Mouse (Mus musculus): ENCODE data around the gene Vps8. TPM values are rescaled to one million over a fixed set of nuclear protein-coding genes. Genes with fewer than 3 reads are reported as not detected.

The Vps8 gene
- polyA plus RNA-seq, 1 experiment from 2014 or later: 14.5 TPM

GRCm38 (mm10) chr16:21445026-21445625 lies 22.2 kb downstream of the Vps8 start:
- H3K4me3 ChIP-seq: no peak overlapping the region
- no peak overlapping the region for H3K9ac ChIP-seq
- H3K27ac ChIP-seq: no peak overlapping the region
- H3K9me3 ChIP-seq: no peaks in the 10 kb centered on the region
- no peak for ATAC-seq (ENCODE audit: insufficient number of reproducible peaks, low FRiP score, low TSS enrichment, low read depth)
- peaks cover 11% of the 10 kb centered on the region; the same call in 1 of the 2 replicates for H3K36me3 ChIP-seq
- no peak overlapping the region for H3K4me2 ChIP-seq
- WGBS: 41% methylated on average over 9 of the region's 9 CpGs
- H3K4me1 ChIP-seq: peaks cover 19% of the 10 kb centered on the region
- H3K27me3 ChIP-seq: no peaks in the 10 kb centered on the region

- H3K36me3 ChIP-seq: peaks cover 8% of the 10 kb centered on the region; the same call in 1 of the 2 replicates
- ATAC-seq (ENCODE audit: insufficient number of reproducible peaks, low FRiP score, low TSS enrichment, low read depth): no peak
Measured at GRCm38 (mm10) chr16:21447447-21447846, 24.5 kb downstream of the Vps8 start.

GRCm38 (mm10) chr16:21448464-21448863 lies 25.5 kb downstream of the Vps8 start:
- H3K4me3 ChIP-seq: no peak overlapping the region
- H3K27me3 ChIP-seq: no peaks in the 10 kb centered on the region
- no peak overlapping the region for H3K9ac ChIP-seq
- no peak overlapping the region for H3K27ac ChIP-seq
- H3K36me3 ChIP-seq: 0 out of 2 replicates have a peak, but pooled peaks cover 5% of the 10 kb centered on the region
- no peak overlapping the region for H3K4me2 ChIP-seq
- H3K9me3 ChIP-seq: no peaks in the 10 kb centered on the region
- no peak for ATAC-seq (ENCODE audit: insufficient number of reproducible peaks, low FRiP score, low TSS enrichment, low read depth)
- peaks cover 5% of the 10 kb centered on the region; the same call in 1 of the 2 replicates for H3K4me1 ChIP-seq
- WGBS: 66% methylated on average over 5 of the region's 5 CpGs

More at GRCm38 (mm10) chr16:21447447-21447846, 24.5 kb downstream of the Vps8 start:
- H3K27me3 ChIP-seq: no peaks in the 10 kb centered on the region
- H3K9ac ChIP-seq: no peak overlapping the region
- H3K4me3 ChIP-seq: no peak overlapping the region
- no peaks in the 10 kb centered on the region for H3K9me3 ChIP-seq
- no peak overlapping the region for H3K27ac ChIP-seq
- 74% methylated on average over 5 of the region's 5 CpGs for WGBS
- peaks cover 10% of the 10 kb centered on the region; the same call in 1 of the 2 replicates for H3K4me1 ChIP-seq
- no peak overlapping the region for H3K4me2 ChIP-seq

- whole genome bisulfite sequencing: 53% methylated on average over 8 of the region's 8 CpGs
- ATAC-seq (ENCODE audit: insufficient number of reproducible peaks, low FRiP score, low TSS enrichment, low read depth): no peak
- Histone ChIP-seq H3K27me3 (no peaks in the 10 kb centered on the region), H3K27ac (no peak overlapping the region), H3K36me3 (0 out of 2 replicates have a peak, but pooled peaks cover 5% of the 10 kb centered on the region), H3K4me1 (peaks cover 5% of the 10 kb centered on the region; the same call in 1 of the 2 replicates), H3K9me3 (no peaks in the 10 kb centered on the region), H3K9ac (no peak overlapping the region), H3K4me2 (no peak overlapping the region), H3K4me3 (no peak overlapping the region)
Measured at GRCm38 (mm10) chr16:21449890-21450289, 27.0 kb downstream of the Vps8 start.

- no peaks in the 10 kb centered on the region for H3K9me3 ChIP-seq
- no peak for ATAC-seq (ENCODE audit: insufficient number of reproducible peaks, low FRiP score, low TSS enrichment, low read depth)
- H3K4me1 ChIP-seq: peaks cover 12% of the 10 kb centered on the region
- 71% methylated on average over 6 of the region's 6 CpGs for WGBS
- H3K36me3 ChIP-seq: 0 out of 2 replicates have a peak, but pooled peaks cover 2% of the 10 kb centered on the region
- H3K4me3 ChIP-seq: no peak overlapping the region
- no peaks in the 10 kb centered on the region for H3K27me3 ChIP-seq
- H3K9ac ChIP-seq: no peak overlapping the region
- no peak overlapping the region for H3K27ac ChIP-seq
- H3K4me2 ChIP-seq: no peak overlapping the region
Measured at GRCm38 (mm10) chr16:21452569-21452968, 29.7 kb downstream of the Vps8 start.

GRCm38 (mm10) chr16:21457639-21458369 lies 34.9 kb downstream of the Vps8 start:
- no peaks in the 10 kb centered on the region for H3K27me3 ChIP-seq
- no peak overlapping the region for H3K9ac ChIP-seq
- peak; percentile 88 for ATAC-seq (ENCODE audit: insufficient number of reproducible peaks, low FRiP score, low TSS enrichment, low read depth)
- no peak overlapping the region for H3K4me3 ChIP-seq
- H3K4me1 ChIP-seq: peaks cover 21% of the 10 kb centered on the region
- H3K9me3 ChIP-seq: no peaks in the 10 kb centered on the region
- 36% methylated on average over 14 of the region's 14 CpGs for WGBS
- H3K36me3 ChIP-seq: peaks cover 11% of the 10 kb centered on the region
- no peak overlapping the region for H3K4me2 ChIP-seq
- H3K27ac ChIP-seq: peak overlapping the region; percentile 73

- WGBS: 31% methylated on average over 8 of the region's 8 CpGs
- H3K4me3 ChIP-seq: no peak overlapping the region
- H3K27ac ChIP-seq: no peak overlapping the region
- no peaks in the 10 kb centered on the region for H3K9me3 ChIP-seq
- no peak overlapping the region for H3K9ac ChIP-seq
- peaks cover 28% of the 10 kb centered on the region for H3K36me3 ChIP-seq
- no peak for ATAC-seq (ENCODE audit: insufficient number of reproducible peaks, low FRiP score, low TSS enrichment, low read depth)
- no peaks in the 10 kb centered on the region for H3K27me3 ChIP-seq
- H3K4me1 ChIP-seq: no peaks in the 10 kb centered on the region
- no peak overlapping the region for H3K4me2 ChIP-seq
Measured at GRCm38 (mm10) chr16:21465868-21466267, 43.0 kb downstream of the Vps8 start.

GRCm38 (mm10) chr16:21470416-21470815 lies 47.5 kb downstream of the Vps8 start:
- no peaks in the 10 kb centered on the region for H3K9me3 ChIP-seq
- no peaks in the 10 kb centered on the region for H3K4me1 ChIP-seq
- H3K4me3 ChIP-seq: no peak overlapping the region
- WGBS: 82% methylated on average over 4 of the region's 4 CpGs
- H3K36me3 ChIP-seq: peaks cover 29% of the 10 kb centered on the region
- no peak for ATAC-seq (ENCODE audit: insufficient number of reproducible peaks, low FRiP score, low TSS enrichment, low read depth)
- H3K27me3 ChIP-seq: no peaks in the 10 kb centered on the region
- no peak overlapping the region for H3K9ac ChIP-seq
- H3K4me2 ChIP-seq: no peak overlapping the region
- no peak overlapping the region for H3K27ac ChIP-seq

- no peak for ATAC-seq (ENCODE audit: insufficient number of reproducible peaks, low FRiP score, low TSS enrichment, low read depth)
- H3K4me2 ChIP-seq: no peak overlapping the region
- 79% methylated on average over 4 of the region's 4 CpGs for WGBS
- H3K9ac ChIP-seq: no peak overlapping the region
- no peak overlapping the region for H3K4me3 ChIP-seq
- no peak overlapping the region for H3K27ac ChIP-seq
- H3K9me3 ChIP-seq: no peaks in the 10 kb centered on the region
- peaks cover 32% of the 10 kb centered on the region for H3K36me3 ChIP-seq
- H3K4me1 ChIP-seq: no peaks in the 10 kb centered on the region
- no peaks in the 10 kb centered on the region for H3K27me3 ChIP-seq
Measured at GRCm38 (mm10) chr16:21477074-21477473, 54.2 kb downstream of the Vps8 start.

GRCm38 (mm10) chr16:21478376-21478775 lies 55.5 kb downstream of the Vps8 start:
- H3K27me3 ChIP-seq: no peaks in the 10 kb centered on the region
- 85% methylated on average over 9 of the region's 9 CpGs for WGBS
- ATAC-seq (ENCODE audit: insufficient number of reproducible peaks, low FRiP score, low TSS enrichment, low read depth): no peak

GRCm38 (mm10) chr16:21483803-21484202 lies 60.9 kb downstream of the Vps8 start:
- Histone ChIP-seq H3K9me3 (no peaks in the 10 kb centered on the region), H3K9ac (no peak overlapping the region), H3K4me2 (no peak overlapping the region), H3K4me1 (no peaks in the 10 kb centered on the region), H3K4me3 (no peak overlapping the region), H3K36me3 (peaks cover 9% of the 10 kb centered on the region; the same call in 1 of the 2 replicates), H3K27ac (no peak overlapping the region), H3K27me3 (no peaks in the 10 kb centered on the region)
- WGBS: 92% methylated on average over 5 of the region's 5 CpGs
- no peak for ATAC-seq (ENCODE audit: insufficient number of reproducible peaks, low FRiP score, low TSS enrichment, low read depth)

More at GRCm38 (mm10) chr16:21478376-21478775, 55.5 kb downstream of the Vps8 start:
- Histone ChIP-seq H3K9me3 (no peaks in the 10 kb centered on the region), H3K27ac (no peak overlapping the region), H3K4me2 (no peak overlapping the region), H3K9ac (no peak overlapping the region), H3K4me1 (no peaks in the 10 kb centered on the region), H3K36me3 (peaks cover 25% of the 10 kb centered on the region), H3K4me3 (no peak overlapping the region)

- no peak for ATAC-seq (ENCODE audit: insufficient number of reproducible peaks, low FRiP score, low TSS enrichment, low read depth)
- H3K27me3 ChIP-seq: no peaks in the 10 kb centered on the region
- H3K9me3 ChIP-seq: no peaks in the 10 kb centered on the region
- no peak overlapping the region for H3K27ac ChIP-seq
- WGBS: 53% methylated on average over 5 of the region's 5 CpGs
- no peaks in the 10 kb centered on the region for H3K4me1 ChIP-seq
- H3K4me3 ChIP-seq: no peak overlapping the region
- 0 out of 2 replicates have a peak, but pooled peaks cover 1% of the 10 kb centered on the region for H3K36me3 ChIP-seq
- no peak overlapping the region for H3K9ac ChIP-seq
- H3K4me2 ChIP-seq: no peak overlapping the region
Measured at GRCm38 (mm10) chr16:21485716-21486115, 62.8 kb downstream of the Vps8 start.
